Mouse (Mus musculus) testis, adult 10 weeks (tissue): ENCODE results near the gene Trhr2. TPM values are rescaled to one million over a fixed set of nuclear protein-coding genes. Genes with fewer than 3 reads are reported as not detected.

ENCODE experiments used
- polyA plus RNA-seq: library from polyadenylated mRNA; stranded (reverse); fragments of 350-450 nt; fragmentation: Illumina TruSeq; extraction: RNeasy Lipid Tissue Mini Kit (QIAGEN cat#74804); gene quantifications from one replicate; pipeline ENCODE4 v1.2.3, GENCODE M21; 2014; ENCODE audit warnings: low read depth, low replicate concordance

Trhr2 gene
- not detected for polyA plus RNA-seq

DNA sequence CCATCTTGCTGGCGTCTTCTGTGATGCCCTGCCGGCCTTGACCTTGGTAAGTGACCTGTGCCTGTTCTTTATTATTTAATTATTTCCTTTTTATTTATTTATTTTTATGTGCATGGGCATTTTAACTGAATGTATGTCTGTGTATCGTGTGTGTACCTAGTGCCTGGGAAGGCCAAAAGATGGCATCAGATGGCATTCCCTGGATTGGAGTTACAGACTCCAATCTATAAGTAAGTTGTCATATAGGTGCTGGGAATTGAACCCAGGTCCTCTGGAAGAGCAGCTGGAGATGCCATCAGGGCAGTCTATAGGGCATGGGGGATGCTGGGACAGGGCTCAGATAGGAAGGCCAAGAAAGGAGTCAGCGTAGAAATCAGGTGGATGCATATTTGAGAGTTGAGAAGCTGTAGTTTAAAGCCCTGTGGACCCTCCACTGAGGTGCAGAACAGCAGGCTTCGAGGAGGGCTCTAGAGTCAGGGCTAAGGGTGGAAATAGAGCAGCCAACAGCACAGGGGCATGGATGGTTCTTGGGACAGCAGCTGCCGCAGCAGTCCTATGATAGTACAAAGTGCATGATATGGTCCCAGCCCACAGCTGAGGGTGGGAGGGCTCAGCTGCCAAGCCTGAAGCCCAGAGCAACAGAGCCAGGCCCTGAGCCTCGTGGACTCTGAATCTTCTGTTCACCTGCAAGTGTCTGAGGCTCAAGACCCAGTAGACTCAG is at the start of gene Trhr2:
Trhr2 (minus strand) TSS at position 51 of the 721 bp plus-strand sequence.

GRCm38 (mm10) chr8:122376365-122377231 is 16.1 kb upstream of the Trhr2 start, which contains the start of gene Zc3h18:
Gene Zc3h18, plus strand, starts transcription at chr8:122376609.

Other genes starting within 250 kb of the Trhr2 start
- not detected for gene Zfpm1, start 78.6 kb downstream of the Trhr2 start, polyA plus RNA-seq
- 10.9 TPM for gene Zc3h18, start 15.9 kb upstream of the Trhr2 start, polyA plus RNA-seq
- gene Il17c, start 61.3 kb upstream of the Trhr2 start, polyA plus RNA-seq, result not detected
- not detected for gene Cyba, start 72.2 kb upstream of the Trhr2 start, polyA plus RNA-seq
- gene Mvd, start 82.7 kb upstream of the Trhr2 start, polyA plus RNA-seq, result not detected
- gene Snai3, start 100.0 kb upstream of the Trhr2 start, polyA plus RNA-seq, result 0.17 TPM
- gene Rnf166, start 115.3 kb upstream of the Trhr2 start, polyA plus RNA-seq, result 26.4 TPM
- 0.27 TPM for gene Ctu2, start 115.4 kb upstream of the Trhr2 start, polyA plus RNA-seq
- gene Piezo1, start 190.6 kb upstream of the Trhr2 start, polyA plus RNA-seq, result 0.50 TPM
- 0.59 TPM for gene Cdt1, start 207.3 kb upstream of the Trhr2 start, polyA plus RNA-seq
- gene Aprt, start 216.2 kb upstream of the Trhr2 start, polyA plus RNA-seq, result 4.8 TPM